ENCODE assay signal across 8 mouse cellular contexts in genomic region chr14:20674064-20674833, GRCm38 (mm10). TPM values are rescaled to one million over a fixed set of nuclear protein-coding genes. Genes with fewer than 3 reads are reported as not detected.
A peak's percentile ranks its signal among the peaks of the same experiment; 100 is the strongest.
DNase-seq lines count a peak whose midpoint lies in the region; ATAC-seq and TF ChIP-seq lines count a peak whose summit lies in the region.

TSS of gene Sec24c (plus strand) at chr14:20674308.

- H3K4me2 ChIP-seq in heart, embryonic 11.5 days, result peak within 1 kb of the TSS; percentile 81
- peak within 1 kb of the TSS; percentile 77 for H3K4me2 ChIP-seq in kidney, embryonic 16.5 days (replicated peaks; ENCODE audit: low read depth, low read length)
- H3K4me2 ChIP-seq in myocyte (ENCODE audit: low read depth), result peak within 1 kb of the TSS; percentile 99

- peak within 1 kb of the TSS; percentile 90 for H3K9ac ChIP-seq in heart, embryonic 11.5 days (ENCODE audit: low read depth, low read length)
- H3K9ac ChIP-seq in kidney, embryonic 16.5 days (replicated peaks; ENCODE audit: low read length), result peak within 1 kb of the TSS; percentile 93
- H3K9ac ChIP-seq in liver, adult 2 months (ENCODE audit: low read depth, low read length), result peak within 1 kb of the TSS; percentile 87

- no peak for TF ChIP-seq CTCF in C2C12 (IDR thresholded peaks at IDR 0.05; ENCODE audit: control insufficient read depth, insufficient read depth, insufficient read length)
- TF ChIP-seq CTCF in brain, embryonic 14.5 days (IDR thresholded peaks at IDR 0.05; ENCODE audit: borderline replicate concordance, extremely low read depth, insufficient read depth, insufficient read length), result no peak
- TF ChIP-seq CTCF in liver, adult 2 months (IDR thresholded peaks at IDR 0.05; ENCODE audit: low read depth, low read length), result no peak

- peaks cover 39% of the 10 kb centered on the region for H3K79me3 ChIP-seq in C2C12 (ENCODE audit: low read depth)

- WGBS in heart, embryonic 11.5 days (ENCODE audit: insufficient replicate concordance), result under 1% methylated on average over 43 of the region's 43 CpGs
- 2% methylated on average over 43 of the region's 43 CpGs for WGBS in kidney, embryonic 16.5 days
- WGBS in liver, adult 2 months, result under 1% methylated on average over 43 of the region's 43 CpGs

- peak; percentile 23; the same call in 1 of the 2 replicates for TF ChIP-seq POLR2A in brain, embryonic 14.5 days (IDR thresholded peaks at IDR 0.05; ENCODE audit: borderline replicate concordance, extremely low read depth, insufficient read depth, insufficient read length, poor library complexity, severe bottlenecking)
- TF ChIP-seq POLR2A in liver, adult 2 months (IDR thresholded peaks at IDR 0.05; ENCODE audit: extremely low read depth, insufficient read depth, low read length), result peak; percentile 46; the same call in 1 of the 2 replicates
- peak; percentile 85 for TF ChIP-seq POLR2A in myocyte (IDR thresholded peaks at IDR 0.05; ENCODE audit: insufficient read length, low read depth)

- H3ac ChIP-seq in C2C12 (ENCODE audit: control insufficient read depth, insufficient read length, low read depth) (peak within 1 kb of the TSS; percentile 55), myocyte (ENCODE audit: control insufficient read depth, insufficient read length) (peak within 1 kb of the TSS; percentile 43)

- peaks cover 32% of the 10 kb centered on the region for H3K4me1 ChIP-seq in erythroblast, embryonic 14.5 days (ENCODE audit: control insufficient read depth)
- peaks cover 9% of the 10 kb centered on the region for H3K4me1 ChIP-seq in heart, embryonic 11.5 days (ENCODE audit: control insufficient read depth, insufficient read depth, low read length)
- H3K4me1 ChIP-seq in kidney, embryonic 16.5 days (ENCODE audit: insufficient read depth, low read length), result peaks cover 9% of the 10 kb centered on the region; the same call in 1 of the 2 replicates
- peaks cover 24% of the 10 kb centered on the region for H3K4me1 ChIP-seq in liver, adult 2 months (ENCODE audit: control insufficient read depth, insufficient read depth, low read length)

- H3K27me3 ChIP-seq in C2C12 (ENCODE audit: control insufficient read depth, insufficient read depth, insufficient read length), result no peaks in the 10 kb centered on the region
- H3K27me3 ChIP-seq in erythroblast, embryonic 14.5 days (ENCODE audit: control insufficient read depth), result peaks cover 15% of the 10 kb centered on the region
- H3K27me3 ChIP-seq in heart, embryonic 11.5 days (ENCODE audit: control insufficient read depth, insufficient read depth, low read length), result no peaks in the 10 kb centered on the region
- no peaks in the 10 kb centered on the region; the same call in 1 of the 2 replicates for H3K27me3 ChIP-seq in kidney, embryonic 16.5 days (ENCODE audit: insufficient read depth, low read length)
- H3K27me3 ChIP-seq in liver, adult 2 months (ENCODE audit: control insufficient read depth, insufficient read depth, low read length), result no peaks in the 10 kb centered on the region
- H3K27me3 ChIP-seq in myocyte (ENCODE audit: control insufficient read depth, insufficient read depth, insufficient read length), result no peaks in the 10 kb centered on the region
- H3K27me3 ChIP-seq in splenic B cell, adult 2 months (ENCODE audit: control insufficient read depth, insufficient read depth, low read length, poor library complexity, severe bottlenecking), result no peaks in the 10 kb centered on the region

- peak; percentile 99 for DNase-seq in brain, embryonic 14.5 days (ENCODE audit: low read depth)
- peak; percentile 94 for DNase-seq in liver, adult 2 months (ENCODE audit: extremely low read depth, low read depth, low spot score)
- peak; percentile 99 for DNase-seq in splenic B cell, adult 2 months (ENCODE audit: low read depth, low spot score)

- peak within 1 kb of the TSS; percentile 83 for H3K4me3 ChIP-seq in C2C12 (ENCODE audit: insufficient read depth, poor library complexity, severe bottlenecking)
- H3K4me3 ChIP-seq in erythroblast, embryonic 14.5 days (replicated peaks), result peak within 1 kb of the TSS; percentile 74
- H3K4me3 ChIP-seq in heart, embryonic 11.5 days (ENCODE audit: low read depth, low read length), result peak within 1 kb of the TSS; percentile 81
- H3K4me3 ChIP-seq in kidney, embryonic 16.5 days (ENCODE audit: low read length), result peak within 1 kb of the TSS; percentile 87
- H3K4me3 ChIP-seq in liver, adult 2 months (ENCODE audit: insufficient read depth, low read depth, low read length), result peak within 1 kb of the TSS; percentile 87
- peak within 1 kb of the TSS; percentile 73 for H3K4me3 ChIP-seq in myocyte

- peak within 1 kb of the TSS; percentile 97 for H3K27ac ChIP-seq in heart, embryonic 11.5 days (ENCODE audit: low read depth, low read length)
- H3K27ac ChIP-seq in kidney, embryonic 16.5 days (ENCODE audit: low read length), result peak within 1 kb of the TSS; percentile 97
- H3K27ac ChIP-seq in liver, adult 2 months (replicated peaks; ENCODE audit: insufficient read depth, low read depth, low read length), result peak within 1 kb of the TSS; percentile 93

- peaks cover 2% of the 10 kb centered on the region for H3K9me3 ChIP-seq in erythroblast, embryonic 14.5 days (ENCODE audit: control insufficient read depth, low read length)
- no peaks in the 10 kb centered on the region; the same call in 1 of the 2 replicates for H3K9me3 ChIP-seq in heart, embryonic 11.5 days (replicated peaks; ENCODE audit: control insufficient read depth, low read length)
- no peaks in the 10 kb centered on the region for H3K9me3 ChIP-seq in kidney, embryonic 16.5 days (ENCODE audit: low read length)

- H3K79me2 ChIP-seq in C2C12 (ENCODE audit: control insufficient read depth, insufficient read depth) (peaks cover 50% of the 10 kb centered on the region), myocyte (ENCODE audit: control insufficient read depth, insufficient read depth) (peaks cover 38% of the 10 kb centered on the region)
- peaks cover 16% of the 10 kb centered on the region for H3K79me2 ChIP-seq in liver, adult 2 months (ENCODE audit: control insufficient read depth, insufficient read depth, low read length)

- peak; percentile 92 for ATAC-seq in heart, embryonic 11.5 days (replicated peaks; ENCODE audit: insufficient number of reproducible peaks, low FRiP score, low TSS enrichment)
- ATAC-seq in kidney, embryonic 16.5 days (ENCODE audit: low FRiP score, low TSS enrichment), result peak; percentile 96

- H3K36me3 ChIP-seq in C2C12 (ENCODE audit: control insufficient read depth, insufficient read depth) (peaks cover 36% of the 10 kb centered on the region), myocyte (ENCODE audit: control insufficient read depth, insufficient read depth) (peaks cover 31% of the 10 kb centered on the region)
- H3K36me3 ChIP-seq in erythroblast, embryonic 14.5 days (ENCODE audit: control insufficient read depth), result peaks cover 39% of the 10 kb centered on the region
- peaks cover 21% of the 10 kb centered on the region for H3K36me3 ChIP-seq in heart, embryonic 11.5 days (ENCODE audit: control insufficient read depth, insufficient read depth, low read length)
- peaks cover 34% of the 10 kb centered on the region for H3K36me3 ChIP-seq in kidney, embryonic 16.5 days (ENCODE audit: insufficient read depth, low read length)
- H3K36me3 ChIP-seq in liver, adult 2 months (ENCODE audit: control insufficient read depth, insufficient read depth, low read length), result peaks cover 23% of the 10 kb centered on the region
- H3K36me3 ChIP-seq in splenic B cell, adult 2 months (ENCODE audit: control insufficient read depth, insufficient read depth, low read length, poor library complexity, severe bottlenecking), result peaks cover 2% of the 10 kb centered on the region

TF ChIP-seq in C2C12, 6 proteins besides CTCF, POLR2A, EP300 and RAD21:
- no peak for TF ChIP-seq MYOG (IDR thresholded peaks at IDR 0.05; ENCODE audit: control insufficient read depth, extremely low read depth, insufficient read length)
- no peak for TF ChIP-seq CEBPB (IDR thresholded peaks at IDR 0.05; ENCODE audit: low read depth)
- TF ChIP-seq MAX (IDR thresholded peaks at IDR 0.05), result no peak
- TF ChIP-seq MYOD1 (IDR thresholded peaks at IDR 0.05; ENCODE audit: control insufficient read depth, insufficient read length, low read depth), result no peak

TF ChIP-seq in myocyte, 11 proteins besides CTCF, POLR2A, EP300 and RAD21:
- no peak for TF ChIP-seq MYOD1 (IDR thresholded peaks at IDR 0.05; ENCODE audit: control insufficient read depth in 1 of 3, insufficient read length in 2 of 3, low read depth in 2 of 3)
- peak; percentile 89 for TF ChIP-seq POLR2AphosphoS2 (IDR thresholded peaks at IDR 0.05; ENCODE audit: insufficient read length, low read depth)
- peak; percentile 46 for TF ChIP-seq SRF (IDR thresholded peaks at IDR 0.05; ENCODE audit: control insufficient read depth, insufficient read length, low read depth)
- no peak for TF ChIP-seq USF1 (IDR thresholded peaks at IDR 0.05; ENCODE audit: low read depth)

RNA-seq across cellular contexts. Expression of gene Sec24c, which starts in this region (rescaled TPM):
- 63.4 TPM for polyA plus RNA-seq in C2C12 (2012; fragmentation: generic; extraction: Trizol)
- polyA plus RNA-seq in brain, embryonic 14.5 days (2012; rRNA removed), result 159 and 187 TPM in 2 replicates
- 3.6 and 5.0 TPM in 2 replicates for polyA plus RNA-seq in erythroblast, embryonic 14.5 days (2012)
- 78.1 and 84.6 TPM in 2 replicates for polyA plus RNA-seq in heart, embryonic 11.5 days (2014; fragmentation: Nextera tagmentation; extraction: Ambion mirVana)
- polyA plus RNA-seq in kidney, embryonic 16.5 days (2015; fragmentation: Nextera tagmentation; extraction: Ambion mirVana), result 113 and 120 TPM in 2 replicates
- 52.7 and 57.8 TPM in 2 replicates for total RNA-seq in liver, adult 2 months (2014; rRNA removed)
- polyA plus RNA-seq in liver, adult 2 months (2012; rRNA removed), result 127 and 183 TPM in 2 replicates
- polyA plus RNA-seq in myocyte (2012; fragmentation: generic; extraction: Trizol), result 68.6 TPM

Comparison
In these comparisons a context has a peak if more than half of its experiments do, and no peak if none do; other contexts are left out.
1. Peak in every context shown above with its lines: DNase-seq, ATAC-seq, H3K4me3 ChIP-seq and H3K27ac ChIP-seq.
2. RNA of gene Sec24c (polyA plus RNA-seq): 127 to 183 TPM in liver, adult 2 months, 159 to 187 TPM in brain, embryonic 14.5 days, 113 to 120 TPM in kidney, embryonic 16.5 days, 78.1 to 84.6 TPM in heart, embryonic 11.5 days, 68.6 TPM in myocyte (single experiment) and 63.4 TPM in C2C12 (single experiment); 3.6 to 5.0 TPM in erythroblast, embryonic 14.5 days; every median in the first group is over 10 times any median in the second.
3. POLR2A ChIP-seq: peak in every context shown above with its lines; median percentile 85 in myocyte; 46 in liver, adult 2 months; 23 in brain, embryonic 14.5 days.